Mouse (Mus musculus) embryo, embryonic 11 days (tissue): ENCODE measurements around the gene Crocc.
A peak's percentile ranks its signal among the peaks of the same experiment; 100 is the strongest.

Experiments
- DNase-seq: peaks from one replicate; pipeline ENCODE4 v3.0.0-alpha.2; 2015

Crocc gene

DNA sequence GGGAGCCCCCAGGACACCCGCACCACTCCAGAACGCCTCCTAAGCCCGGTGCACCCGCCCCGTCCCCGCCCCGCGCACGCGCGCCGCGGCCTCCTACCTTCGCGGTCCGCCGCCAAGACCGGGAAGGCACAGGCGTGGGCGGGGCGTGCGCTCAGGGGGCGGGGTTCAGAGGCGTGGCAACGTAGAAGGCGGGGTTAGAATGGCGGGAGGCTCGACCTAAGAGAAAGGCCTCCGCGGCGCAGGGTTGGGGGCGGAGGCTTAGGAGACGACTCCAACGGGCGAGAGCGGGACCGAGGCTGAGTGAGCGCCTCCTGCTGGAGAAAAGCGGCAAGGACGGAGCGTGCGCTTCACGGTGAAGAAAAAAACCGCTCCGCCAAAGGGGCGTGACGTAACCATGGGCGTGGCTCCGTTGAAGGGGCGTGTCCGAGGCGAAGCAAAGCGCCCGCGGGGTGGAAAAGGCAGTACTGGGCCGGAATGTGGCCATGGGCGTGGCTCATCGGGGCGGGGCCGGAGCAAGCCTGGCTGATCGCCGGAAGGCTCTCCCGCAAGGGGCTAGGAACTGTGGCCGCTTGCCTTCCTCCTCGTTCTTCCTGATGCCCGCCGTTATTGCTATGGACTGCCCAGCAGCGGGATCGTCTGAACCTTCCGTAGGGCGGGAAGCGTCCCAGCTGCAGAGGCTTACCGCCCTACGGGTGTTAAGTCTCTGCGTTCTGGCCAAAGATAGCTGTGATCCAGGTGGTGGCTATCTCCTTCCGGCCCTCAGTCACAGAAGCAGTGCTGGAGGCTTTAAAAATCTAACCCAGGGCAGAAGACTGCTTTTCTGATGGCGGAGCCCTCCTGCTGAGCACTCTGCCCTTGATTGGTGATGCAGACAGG lies at the start of gene Crocc:
Crocc (minus strand) TSS at position 125 of the 876 bp plus-strand sequence.
- DNase-seq = peak; percentile 100

DNA sequence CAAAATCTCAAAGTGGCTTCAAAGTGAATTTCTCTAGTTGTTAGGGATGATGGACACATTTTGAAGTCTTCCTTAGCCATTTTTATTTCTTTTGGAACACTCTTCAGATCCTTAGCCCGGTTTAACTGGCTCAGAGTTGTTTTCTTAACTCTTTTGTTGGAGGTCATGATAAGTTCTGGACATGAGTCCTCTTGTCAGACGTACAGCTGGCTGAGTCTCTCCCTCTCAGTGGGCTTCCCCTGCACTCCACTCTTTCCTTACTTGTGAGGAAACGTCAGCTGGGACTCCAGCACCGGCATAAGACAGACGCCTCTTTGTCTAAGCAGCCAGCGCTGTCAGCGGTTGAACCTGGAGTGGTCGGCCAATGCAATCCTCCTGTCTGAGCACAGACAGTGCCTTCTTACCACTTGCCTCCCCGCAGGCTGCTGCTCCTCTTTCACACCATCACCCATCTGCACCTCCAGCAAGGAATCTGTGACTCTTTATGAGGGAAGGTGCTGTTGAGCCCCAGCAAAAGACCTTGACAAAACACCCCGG lies 47.9 kb upstream of the Crocc start:
- DNase-seq = peak; percentile 46

DNA sequence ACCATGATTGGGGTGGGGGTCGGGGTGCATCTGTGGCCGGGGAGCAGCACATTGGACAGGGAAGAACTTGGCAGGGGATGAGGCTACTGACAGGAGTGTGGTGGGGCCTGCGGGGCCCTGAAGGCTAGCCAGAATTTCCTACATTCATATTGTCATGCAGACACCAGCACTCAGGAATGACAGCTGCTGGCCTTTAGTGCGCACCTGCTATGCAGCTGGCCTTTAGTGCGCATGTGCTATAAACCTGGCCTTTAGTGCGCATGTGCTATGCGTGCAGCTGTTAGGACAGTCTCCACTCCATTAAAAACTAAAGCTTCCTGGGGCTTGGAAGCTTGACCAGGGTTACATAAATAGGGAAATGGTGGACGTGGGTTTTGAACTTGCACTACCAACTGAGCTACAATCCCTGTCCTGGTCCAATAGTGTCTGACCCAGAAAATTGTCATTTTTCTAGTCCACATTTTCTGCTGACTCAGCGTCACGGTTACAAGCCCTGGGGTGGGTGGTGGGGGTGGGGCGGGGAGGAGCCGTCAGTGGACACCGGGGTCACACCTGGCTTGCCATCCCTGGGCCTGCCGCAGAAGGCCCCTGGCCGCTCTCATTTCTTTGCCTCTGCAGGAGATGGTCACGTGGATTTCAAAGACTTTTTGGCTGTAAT lies 46.3 kb upstream of the Crocc start:
- DNase-seq = no peak

DNA sequence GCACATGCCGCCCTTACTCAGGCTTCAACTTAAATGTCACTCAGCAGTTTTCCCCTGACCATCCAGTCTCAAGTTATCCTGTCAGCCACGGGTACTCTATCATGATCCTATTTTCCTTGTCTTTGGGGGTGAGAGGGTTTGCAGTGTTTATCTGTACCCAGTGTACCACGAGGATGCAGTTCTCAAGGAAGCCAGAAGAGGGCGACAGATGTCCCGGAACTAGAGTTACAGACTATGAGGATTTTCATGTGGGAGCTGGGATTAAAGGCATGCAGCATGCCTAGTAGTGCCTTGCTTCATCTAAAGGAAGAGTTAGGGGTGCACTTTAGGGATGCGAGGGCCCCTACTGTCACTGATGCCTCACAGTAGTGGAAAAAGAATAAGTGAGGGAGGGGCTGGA lies 41.5 kb upstream of the Crocc start:
- DNase-seq = peak; percentile 25

DNA sequence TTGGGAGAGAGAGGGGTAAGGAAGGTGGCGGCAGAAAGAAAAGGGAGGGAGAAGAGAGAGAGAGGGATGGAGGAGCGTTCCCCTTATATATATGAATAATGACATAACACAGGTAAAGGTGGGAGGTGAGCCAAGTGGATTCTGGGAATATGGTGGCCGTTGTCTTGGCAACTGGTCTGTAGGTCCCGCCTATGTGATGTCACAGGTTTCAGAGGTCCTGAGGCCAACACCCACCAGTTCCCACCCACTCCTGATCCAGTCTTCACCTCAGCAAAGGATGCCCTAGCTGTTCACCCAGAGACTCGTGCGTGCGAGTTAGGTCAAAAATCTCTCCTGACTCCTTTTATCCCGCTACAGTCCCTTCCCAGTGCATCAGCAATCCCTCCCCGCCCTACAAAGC lies 40.9 kb upstream of the Crocc start:
- DNase-seq = no peak

DNA sequence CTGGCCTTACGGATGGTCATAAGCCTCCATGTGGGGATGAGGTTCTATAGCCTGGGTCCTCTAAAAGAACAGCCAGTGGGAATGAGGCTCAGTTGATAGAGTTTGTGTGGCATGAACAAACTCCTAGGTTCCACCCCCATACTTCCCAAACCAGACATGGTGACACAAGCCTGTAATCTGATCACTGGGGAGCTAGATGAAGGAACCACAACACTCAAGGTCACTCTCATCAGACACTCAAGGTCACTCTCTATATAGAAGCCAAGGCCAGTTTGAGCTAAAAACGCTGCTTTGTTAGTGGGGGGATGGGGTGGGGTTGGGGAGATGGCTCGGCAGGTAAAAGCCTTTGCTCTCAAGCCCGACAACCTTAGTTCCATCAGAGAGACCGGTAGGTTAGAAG lies 39.6 kb upstream of the Crocc start:
- no peak for DNase-seq

DNA sequence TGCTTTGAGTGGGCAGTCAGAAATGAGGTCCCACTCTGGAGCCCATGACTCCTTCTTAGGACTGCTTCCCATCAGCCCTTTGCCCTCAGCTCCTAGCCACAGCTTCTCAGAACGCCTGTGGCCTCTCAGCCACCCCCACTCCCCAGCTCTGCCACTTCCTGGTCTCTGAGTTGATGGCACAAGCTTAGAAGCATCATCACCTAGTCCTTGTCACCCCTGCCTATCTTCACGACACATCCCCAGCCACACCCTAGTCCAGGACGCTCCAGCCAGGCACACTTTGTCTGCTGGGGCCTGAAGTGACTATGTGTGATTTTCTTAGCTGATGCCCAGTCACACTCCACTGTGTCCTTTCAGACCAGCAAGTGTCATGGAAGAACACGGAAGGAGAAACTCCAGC lies 38.6 kb upstream of the Crocc start:
- no peak for DNase-seq

DNA sequence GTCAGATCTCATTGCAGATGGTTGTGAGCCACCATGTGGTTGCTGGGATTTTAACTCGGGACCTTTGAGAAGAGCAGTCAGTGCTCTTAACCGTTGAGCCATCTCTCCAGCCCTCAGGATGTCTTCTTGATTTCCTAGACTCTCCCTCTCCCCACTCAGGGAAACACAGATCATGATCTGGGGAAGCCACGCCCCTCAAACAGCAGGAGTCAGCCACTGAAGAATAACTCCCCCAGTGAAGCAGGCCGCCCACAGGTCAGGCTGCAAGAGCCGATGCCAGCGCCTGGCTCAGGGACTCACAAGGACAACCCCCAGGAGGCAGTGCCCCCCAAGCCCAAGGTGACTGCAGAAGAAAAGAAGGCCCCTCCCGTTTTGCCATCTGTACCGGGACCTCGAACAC lies 36.4 kb upstream of the Crocc start:
- peak; percentile 41 for DNase-seq

DNA sequence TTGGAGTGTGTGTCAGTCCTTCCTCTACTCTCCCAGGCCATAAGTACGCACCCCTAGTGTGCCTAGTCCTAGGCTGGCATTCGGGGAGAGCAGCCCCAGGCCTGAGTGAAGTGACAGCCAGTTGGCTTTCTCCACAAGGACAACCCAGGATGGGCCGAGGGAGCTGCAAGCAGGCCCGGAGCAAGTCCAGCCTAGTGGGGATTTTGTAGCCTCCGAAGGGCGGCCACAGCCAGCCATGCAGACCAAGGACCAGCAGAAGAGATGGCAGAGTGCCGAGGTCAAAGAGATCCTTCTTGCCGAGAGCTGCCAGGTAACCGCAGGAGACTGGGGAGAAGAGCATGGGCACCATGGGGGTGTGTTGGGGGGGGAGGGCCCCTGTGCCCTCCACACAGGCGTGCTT lies 34.7 kb upstream of the Crocc start:
- no peak for DNase-seq

DNA sequence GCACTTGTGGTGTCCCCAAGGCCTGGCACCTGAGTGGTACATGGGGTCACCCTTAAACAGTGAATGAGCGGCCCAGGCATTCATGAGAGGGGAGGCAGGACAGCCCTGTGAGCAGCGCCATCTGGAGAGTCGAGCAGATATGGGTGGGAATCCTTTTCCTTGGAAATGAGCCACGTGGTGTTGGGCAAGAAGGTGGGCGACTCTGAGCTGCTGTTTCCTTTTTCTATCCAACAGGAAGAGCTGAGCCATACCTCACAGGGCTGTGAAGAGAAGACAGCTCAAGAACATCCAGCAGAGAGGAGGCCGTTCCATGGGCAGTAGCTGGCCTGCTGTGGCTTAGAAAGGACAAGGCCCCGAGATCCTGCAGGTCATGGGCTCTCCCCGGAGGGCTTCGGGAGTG lies 28.4 kb upstream of the Crocc start:
- DNase-seq = no peak

DNA sequence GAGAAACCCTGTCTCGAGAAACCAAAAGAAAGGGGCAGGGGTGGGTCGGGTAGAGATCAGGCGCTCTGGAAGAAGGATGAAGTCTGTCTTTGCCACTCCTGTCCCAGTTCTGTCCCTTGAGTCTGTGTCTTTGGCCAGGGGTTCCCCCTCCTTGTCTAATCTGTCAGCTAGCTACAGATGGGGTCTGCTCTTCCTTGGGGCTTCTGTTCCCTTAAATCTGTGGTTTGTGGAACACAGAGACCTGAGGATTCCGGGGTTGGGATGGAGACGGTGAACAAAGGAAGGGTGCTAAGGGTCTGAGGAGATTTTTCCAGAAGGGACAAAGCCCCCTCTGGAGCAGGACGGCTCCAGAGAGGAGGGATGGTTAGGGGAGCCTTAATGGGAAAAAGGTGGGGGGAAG lies 27.7 kb upstream of the Crocc start, which contains the start of gene Spata21:
Spata21 (plus strand) TSS at position 301 of the 400 bp plus-strand sequence.
- DNase-seq = no peak

DNA sequence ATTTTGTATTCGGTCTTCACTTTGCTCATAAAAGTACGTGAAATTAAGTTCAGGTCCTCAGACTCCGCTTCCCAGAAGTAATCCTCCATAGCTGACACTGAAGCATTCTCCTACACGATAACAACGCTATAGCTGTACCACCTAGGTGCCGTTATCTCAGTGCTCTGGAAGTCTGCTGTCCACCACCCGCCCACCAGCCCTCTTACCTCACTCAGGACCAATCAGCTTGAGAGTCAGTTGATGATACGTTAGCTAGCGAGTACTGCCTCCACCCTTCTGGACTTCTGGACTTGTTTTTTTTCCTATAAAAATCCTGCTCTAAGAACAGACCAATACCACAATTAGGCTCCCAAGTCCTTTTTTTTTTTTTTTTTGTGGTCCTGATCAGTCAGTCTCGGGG lies 26.5 kb upstream of the Crocc start:
- no peak for DNase-seq

DNA sequence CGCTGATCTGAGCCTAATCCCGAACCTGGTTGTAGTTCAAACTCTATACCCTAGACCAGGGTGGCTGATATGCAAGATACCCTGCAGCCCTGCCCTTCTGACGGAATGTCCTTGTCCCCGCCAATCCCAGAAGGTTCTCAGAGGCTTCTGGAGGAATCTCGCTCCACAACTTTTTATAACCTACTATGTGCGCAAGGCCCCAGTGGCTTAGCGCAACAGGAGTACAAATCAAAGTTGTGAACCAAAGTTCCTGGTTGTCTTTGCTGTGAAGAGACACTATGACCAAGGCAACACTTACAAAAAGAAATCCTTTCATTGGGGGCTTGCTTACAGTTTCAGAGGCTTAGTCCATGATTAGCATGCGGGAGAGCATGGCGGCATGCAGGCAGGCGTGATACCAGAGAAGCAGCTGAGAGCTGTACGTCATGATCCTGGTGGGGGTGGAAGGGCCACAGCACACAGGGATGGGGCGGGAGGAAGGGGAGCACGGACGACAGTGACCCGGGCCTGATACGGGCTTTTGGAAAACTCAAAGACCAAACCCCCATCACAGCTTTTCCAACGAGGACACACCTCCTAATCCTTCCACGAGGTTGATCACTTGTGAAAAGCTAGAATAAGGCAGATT lies 18.3 kb upstream of the Crocc start:
- no peak for DNase-seq

DNA sequence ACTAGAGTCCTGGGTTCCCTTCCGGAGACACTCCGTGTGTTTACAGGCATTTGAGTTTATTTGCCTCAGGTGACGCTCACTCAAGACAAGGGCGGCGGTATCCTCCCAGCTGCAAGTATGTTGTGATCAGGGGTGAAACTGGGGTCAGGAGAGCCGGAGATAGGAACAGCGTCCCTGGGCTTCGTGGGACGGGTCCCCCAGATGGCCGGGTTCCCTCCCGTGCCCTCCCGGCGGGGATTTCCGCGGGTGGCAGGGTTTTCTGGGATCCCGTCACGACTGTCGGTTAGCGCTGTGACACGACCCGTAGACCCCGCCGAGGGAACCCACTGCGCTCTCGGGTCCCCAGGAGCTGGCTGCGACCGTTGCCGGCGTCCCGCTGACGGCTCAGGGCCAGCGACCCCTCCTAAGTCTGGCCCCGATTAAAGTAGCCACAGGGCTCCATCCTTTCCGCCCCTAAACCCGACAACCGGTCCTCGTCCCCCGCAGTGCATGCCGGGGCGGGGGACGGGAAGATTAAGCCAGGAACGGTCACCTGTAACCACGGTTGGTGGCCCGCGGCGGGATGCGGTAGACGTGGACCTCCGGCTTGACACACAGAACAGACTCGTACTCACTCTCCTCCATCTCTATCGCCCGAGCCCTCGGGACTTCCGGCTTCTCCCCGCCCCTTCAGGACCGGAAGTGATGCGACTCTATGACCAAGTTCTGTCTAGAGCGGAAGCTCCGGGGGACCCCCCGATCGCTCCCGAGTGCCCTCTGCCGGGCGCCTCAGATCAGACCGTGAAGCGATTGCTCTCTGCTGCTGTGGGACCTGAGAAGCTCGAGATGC lies 17.5 kb upstream of the Crocc start, which contains the start of gene Necap2:
Necap2 (minus strand) TSS at position 677 of the 829 bp plus-strand sequence.
- peak; percentile 96 for DNase-seq

DNA sequence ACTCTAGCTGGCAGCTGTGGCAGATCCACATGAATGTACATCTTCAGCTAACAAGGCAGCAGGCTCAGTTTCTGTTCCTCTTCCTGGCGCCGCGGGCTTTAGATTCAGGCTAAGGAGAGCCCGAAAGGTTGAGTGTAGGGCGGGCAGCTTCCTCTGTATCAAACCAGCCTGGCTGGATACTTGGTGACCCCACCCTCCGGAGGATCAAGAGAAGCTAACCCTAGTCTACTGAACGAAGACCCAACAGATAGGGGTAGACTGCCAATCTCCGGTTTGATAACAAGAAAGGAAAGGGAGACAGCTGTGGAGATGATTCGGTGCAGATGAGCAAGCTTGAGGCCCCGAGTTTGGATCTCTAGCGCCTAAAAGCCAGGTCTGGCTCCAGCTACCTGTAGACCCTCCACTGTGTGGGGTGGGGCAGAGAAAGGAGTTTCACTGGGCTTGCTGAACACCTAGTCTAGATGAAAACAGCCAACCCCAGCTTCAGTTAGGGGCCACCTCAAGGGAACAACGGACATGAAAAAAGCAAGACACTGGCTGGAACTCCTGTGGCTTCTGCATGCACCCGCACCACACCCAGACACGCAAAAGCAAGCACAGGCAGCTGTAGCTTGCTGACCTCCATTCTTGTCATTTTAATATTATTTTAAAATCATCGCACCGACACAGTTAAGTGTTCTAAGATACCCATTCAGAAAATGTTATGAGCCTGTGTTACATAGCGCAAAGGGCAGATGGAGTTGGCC lies 16.6 kb upstream of the Crocc start:
- DNase-seq = no peak

DNA sequence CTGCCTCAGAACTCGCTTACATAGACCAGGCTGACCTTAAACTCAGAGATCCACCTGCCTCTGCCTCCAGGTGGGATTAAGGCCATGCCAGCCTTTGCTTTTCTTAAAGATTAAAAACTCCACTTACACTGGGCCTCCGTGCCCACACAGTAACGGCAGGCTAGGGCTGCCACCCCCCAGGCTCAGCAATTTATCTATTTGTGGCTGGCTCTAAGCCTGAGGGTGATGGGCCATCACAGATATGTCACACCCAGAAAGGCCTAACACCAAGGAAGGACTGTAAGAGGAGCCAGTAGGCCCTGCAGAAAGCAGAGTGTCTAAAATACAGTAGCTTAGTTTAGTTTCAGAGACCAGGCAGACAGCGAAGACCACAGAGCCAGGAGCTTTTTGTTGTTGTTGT lies 13.8 kb upstream of the Crocc start:
- no peak for DNase-seq

DNA sequence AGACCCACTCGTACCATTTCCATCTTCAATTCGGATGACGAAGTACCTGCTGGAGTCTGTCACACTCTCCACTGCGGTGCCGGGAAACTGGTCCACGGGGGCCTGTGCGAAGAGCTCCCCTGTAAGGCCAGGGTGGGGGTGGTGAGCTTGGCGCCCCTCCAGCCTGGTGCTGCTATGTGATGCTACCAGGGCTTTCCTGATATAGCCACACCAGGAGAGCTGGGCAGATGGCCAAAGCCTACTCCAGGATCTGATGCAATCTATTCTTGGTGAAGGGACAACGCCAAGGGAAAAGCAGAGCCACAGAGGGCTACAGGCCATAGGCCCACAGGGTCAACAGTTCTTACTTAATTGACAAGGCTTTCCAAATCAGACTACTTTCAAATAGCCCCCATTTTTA lies 13.3 kb upstream of the Crocc start:
- no peak for DNase-seq

DNA sequence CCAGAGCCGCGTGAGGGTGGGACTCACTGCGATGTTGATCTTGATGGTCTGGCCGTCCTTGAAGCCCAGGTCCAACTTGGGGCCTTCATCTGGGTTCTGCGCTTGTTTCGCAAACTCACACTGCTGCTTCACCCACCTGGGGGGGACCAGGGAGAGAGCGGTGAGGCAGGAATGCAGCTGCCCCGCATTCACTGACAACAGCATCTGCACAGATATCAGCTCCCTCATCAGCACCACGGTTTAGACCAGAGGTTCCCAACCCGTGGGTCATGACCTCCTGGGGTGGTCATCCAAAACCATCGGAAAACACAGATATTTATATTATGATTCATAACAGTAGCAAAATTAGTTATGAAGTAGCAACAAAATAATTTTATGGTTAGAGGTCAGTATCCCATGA lies 12.2 kb upstream of the Crocc start:
- no peak for DNase-seq

DNA sequence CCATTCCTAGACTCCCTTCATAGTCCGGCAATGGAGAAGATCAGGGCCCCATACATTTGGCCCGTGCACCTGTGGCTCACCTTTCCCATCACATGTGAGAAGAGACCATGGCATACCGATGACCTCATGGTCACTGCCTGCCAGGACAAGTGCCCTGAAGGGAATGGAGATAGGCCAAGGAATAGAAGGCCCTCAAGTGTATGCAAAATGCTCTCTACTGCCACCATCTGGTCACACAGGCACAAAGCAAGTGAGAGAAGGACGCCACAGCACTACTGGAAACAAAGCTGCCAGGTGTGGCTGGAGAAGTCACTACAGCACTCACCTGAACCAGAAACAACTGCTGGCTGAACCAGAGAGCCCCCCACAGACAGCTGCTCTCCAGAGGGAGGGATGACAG lies 9.4 kb upstream of the Crocc start:
- DNase-seq = peak; percentile 65

DNA sequence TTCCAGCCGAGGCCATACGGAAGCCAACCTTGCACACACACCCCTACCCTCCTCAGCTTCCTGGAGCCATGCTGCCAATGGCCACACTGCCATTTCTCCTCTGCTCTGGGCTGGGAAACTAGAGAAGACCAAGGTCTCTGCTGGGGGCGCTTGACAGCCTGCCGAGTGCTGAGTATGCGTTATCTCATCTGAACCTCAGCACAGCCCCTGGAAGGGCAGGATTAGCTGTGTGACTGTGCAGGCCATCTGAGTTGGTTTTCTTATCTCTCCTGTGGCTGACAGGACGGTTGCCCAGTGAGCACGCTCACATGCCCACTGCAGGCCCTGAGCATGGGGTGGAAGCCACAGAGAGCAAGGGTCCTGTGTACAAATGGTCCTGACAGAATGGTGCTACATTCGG lies 8.3 kb upstream of the Crocc start:
- no peak for DNase-seq

DNA sequence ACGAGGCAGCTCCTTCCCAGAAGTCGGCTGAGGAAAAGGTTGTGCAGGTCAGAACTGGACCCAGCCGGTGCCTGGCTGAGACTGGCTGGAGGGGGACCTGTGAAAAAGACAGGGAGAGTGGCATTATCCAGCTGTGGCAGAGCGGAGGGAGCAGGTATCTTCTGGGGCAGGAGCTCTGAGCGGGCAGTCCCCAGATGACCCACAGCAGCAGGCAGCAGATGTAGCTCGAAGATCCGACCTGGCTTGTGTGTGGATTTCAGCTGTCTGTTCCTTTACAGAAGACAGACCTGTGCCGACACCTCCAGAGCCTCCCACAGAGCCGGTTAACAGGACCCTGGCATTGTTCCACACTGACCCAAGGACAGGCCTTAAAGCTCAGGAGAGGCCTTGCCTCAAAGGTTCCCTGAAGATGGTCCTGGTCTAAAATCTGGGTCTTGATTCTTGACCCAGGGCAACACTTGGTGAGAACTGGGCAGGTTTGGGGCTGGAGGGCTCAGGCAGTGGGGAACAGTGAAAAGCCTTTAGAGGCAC lies 7.2 kb upstream of the Crocc start:
- no peak for DNase-seq
